Comparison of ENCODE assay signal across 18 mouse cellular contexts in genomic region chr2:109208032-109208431, GRCm38 (mm10).
DNase-seq lines count a peak whose midpoint lies in the region; ATAC-seq lines count a peak whose summit lies in the region.
"Had no signal": no experiment of that assay in that cellular context is flagged by ENCODE, and none has a peak within 500 bp of the region (broad histone marks: within the 10 kb centered on the region; RNA-seq: fewer than 3 reads in every experiment).

No protein-coding gene starts in this region.

- H3K4me1 ChIP-seq in forebrain, embryonic 16.5 days (replicated peaks; ENCODE audit: control insufficient read depth, insufficient read depth, low read length): no peaks in the 10 kb centered on the region
- H3K4me1 ChIP-seq: embryonic facial prominence, embryonic 10.5 days; embryonic facial prominence, embryonic 12.5 days; forebrain, embryonic 13.5 days; forebrain, embryonic 15.5 days had no signal

- WGBS in forebrain, embryonic 16.5 days: 85% methylated on average over 2 of the region's 2 CpGs

- no peaks in the 10 kb centered on the region for H3K36me3 ChIP-seq in forebrain, embryonic 16.5 days (ENCODE audit: control insufficient read depth, insufficient read depth)
- H3K36me3 ChIP-seq: embryonic facial prominence, embryonic 10.5 days; embryonic facial prominence, embryonic 12.5 days; forebrain, embryonic 15.5 days had no signal

- no peak overlapping the region for H3K9ac ChIP-seq in forebrain, embryonic 16.5 days (replicated peaks; ENCODE audit: low read depth, low read length)
- H3K9ac ChIP-seq: embryonic facial prominence, embryonic 12.5 days; forebrain, embryonic 13.5 days; forebrain, embryonic 15.5 days had no signal

- H3K27me3 ChIP-seq in forebrain, embryonic 16.5 days (replicated peaks; ENCODE audit: control insufficient read depth, insufficient read depth, low read length): no peaks in the 10 kb centered on the region
- H3K27me3 ChIP-seq: embryonic facial prominence, embryonic 12.5 days; forebrain, embryonic 13.5 days; forebrain, embryonic 15.5 days had no signal

- DNase-seq in frontal cortex, postnatal 36 days (ENCODE audit: low spot score in 2 of 2): peak; percentile 12 to 21
- DNase-seq in frontal cortex, postnatal 10 days (ENCODE audit: low spot score in 2 of 2): no peak
- peak; percentile 4 for DNase-seq in left cerebral cortex, adult 11 months (ENCODE audit: low spot score)
- DNase-seq in left cerebral cortex, postnatal 4 days: no peak
- peak; percentile 43 for DNase-seq in brain, adult 2 months (ENCODE audit: low read depth, low spot score)
- DNase-seq: adrenal gland, adult 2 months; adrenal gland, postnatal 10 days; adrenal gland, postnatal 25 days; cerebellum, adult 11-12 months; cerebellum, adult 2 months; cerebellum, adult 9-10 months; cerebellum, postnatal 10 days; cerebellum, postnatal 25 days had no signal

- no peak for ATAC-seq in forebrain, embryonic 16.5 days
- ATAC-seq: forebrain, embryonic 13.5 days; forebrain, embryonic 15.5 days had no signal

- no peak overlapping the region for H3K4me3 ChIP-seq in forebrain, embryonic 16.5 days (replicated peaks; ENCODE audit: low read length)
- H3K4me3 ChIP-seq: embryonic facial prominence, embryonic 10.5 days; embryonic facial prominence, embryonic 12.5 days; forebrain, embryonic 13.5 days; forebrain, embryonic 15.5 days had no signal

- no peaks in the 10 kb centered on the region for H3K9me3 ChIP-seq in forebrain, embryonic 16.5 days (ENCODE audit: control insufficient read depth, low read length)
- H3K9me3 ChIP-seq: embryonic facial prominence, embryonic 10.5 days; embryonic facial prominence, embryonic 12.5 days; forebrain, embryonic 13.5 days; forebrain, embryonic 15.5 days had no signal

- no peak overlapping the region for H3K27ac ChIP-seq in forebrain, embryonic 16.5 days (ENCODE audit: low read length)
- H3K27ac ChIP-seq: embryonic facial prominence, embryonic 10.5 days; embryonic facial prominence, embryonic 12.5 days; forebrain, embryonic 13.5 days; forebrain, embryonic 15.5 days had no signal

- H3K4me2 ChIP-seq in forebrain, embryonic 16.5 days (ENCODE audit: low read length): no peak overlapping the region
- H3K4me2 ChIP-seq: embryonic facial prominence, embryonic 12.5 days; forebrain, embryonic 13.5 days; forebrain, embryonic 15.5 days had no signal

- intact Hi-C loops in left cerebral cortex, postnatal 4 days (cut with DNase I): no loop called here

Comparison
In these comparisons a context has a peak if more than half of its experiments do, and no peak if none do; other contexts are left out.
1. DNase-seq: peak in frontal cortex, postnatal 36 days (2 of 2), left cerebral cortex, adult 11 months (single experiment) and brain, adult 2 months (single experiment); none in frontal cortex, postnatal 10 days (0 of 2) and left cerebral cortex, postnatal 4 days (single experiment).